Mouse (Mus musculus) ovary, postnatal 10 days (tissue): Measurements from ENCODE around the gene Nat8l.

Source experiments
- DNase-seq: peaks from one replicate; pipeline ENCODE4 v3.0.0; 2022; ENCODE audit warnings: low spot score

The Nat8l gene

GRCm38 (mm10) chr5:34004618-34005017 lies 8.8 kb downstream of the Nat8l start:
- no peak for DNase-seq

GRCm38 (mm10) chr5:34006832-34007231 lies 11.0 kb downstream of the Nat8l start:
- no peak for DNase-seq

GRCm38 (mm10) chr5:34007392-34007941 lies 11.7 kb downstream of the Nat8l start:
- no peak for DNase-seq

- DNase-seq = no peak
These were observed 18.9 kb downstream of the Nat8l start for GRCm38 (mm10) chr5:34014652-34015051.

- DNase-seq = no peak
These were observed 23.2 kb downstream of the Nat8l start for GRCm38 (mm10) chr5:34018968-34019367.

GRCm38 (mm10) chr5:34030101-34030500 lies 34.3 kb downstream of the Nat8l start:
- no peak for DNase-seq

GRCm38 (mm10) chr5:34031022-34031421 lies 35.2 kb downstream of the Nat8l start:
- DNase-seq = no peak

- no peak for DNase-seq
These were observed 36.7 kb downstream of the Nat8l start for GRCm38 (mm10) chr5:34032520-34032919.
